Mouse (Mus musculus): ENCODE measurements around the gene Dqx1. TPM values are rescaled to one million over a fixed set of nuclear protein-coding genes. Genes with fewer than 3 reads are reported as not detected.

Dqx1 gene
- total RNA-seq, 2 experiments from 2014 or later = 0.81 to 1.1 TPM

DNA sequence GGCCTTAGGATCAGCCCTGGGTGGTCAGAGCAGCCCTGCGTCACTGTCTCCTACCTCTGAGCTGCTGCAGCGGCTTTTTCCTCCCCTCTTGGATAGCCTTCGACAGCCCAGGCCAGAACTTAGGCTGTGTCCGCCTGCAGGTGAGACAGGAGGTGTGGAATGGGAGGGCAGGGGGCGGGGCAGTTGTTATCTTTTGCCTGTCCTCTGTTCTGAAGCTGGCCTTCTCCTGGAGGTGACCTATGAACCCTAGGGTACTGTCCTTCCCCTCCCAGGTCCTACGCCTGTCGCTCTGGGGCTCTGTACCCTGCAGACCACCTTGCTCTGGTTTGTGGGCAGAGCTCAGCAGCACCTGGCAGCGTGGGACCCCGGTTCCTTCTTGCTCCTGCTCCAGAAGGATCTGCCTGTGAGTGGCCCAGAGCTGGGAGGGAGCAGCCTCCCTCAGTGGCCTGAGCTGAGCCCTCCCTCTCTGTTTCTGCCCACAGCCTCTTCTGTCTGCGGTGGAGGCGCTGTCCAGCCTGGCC, 45.5 kb downstream of the Dqx1 start:
- DNase-seq (ENCODE audit: extremely low spot score in 1 of 2, low spot score in 1 of 2) = no peak

GRCm38 (mm10) chr6:83104158-83104557, 46.5 kb downstream of the Dqx1 start:
- DNase-seq (ENCODE audit: extremely low spot score in 1 of 2, low spot score in 1 of 2) = no peak

DNA sequence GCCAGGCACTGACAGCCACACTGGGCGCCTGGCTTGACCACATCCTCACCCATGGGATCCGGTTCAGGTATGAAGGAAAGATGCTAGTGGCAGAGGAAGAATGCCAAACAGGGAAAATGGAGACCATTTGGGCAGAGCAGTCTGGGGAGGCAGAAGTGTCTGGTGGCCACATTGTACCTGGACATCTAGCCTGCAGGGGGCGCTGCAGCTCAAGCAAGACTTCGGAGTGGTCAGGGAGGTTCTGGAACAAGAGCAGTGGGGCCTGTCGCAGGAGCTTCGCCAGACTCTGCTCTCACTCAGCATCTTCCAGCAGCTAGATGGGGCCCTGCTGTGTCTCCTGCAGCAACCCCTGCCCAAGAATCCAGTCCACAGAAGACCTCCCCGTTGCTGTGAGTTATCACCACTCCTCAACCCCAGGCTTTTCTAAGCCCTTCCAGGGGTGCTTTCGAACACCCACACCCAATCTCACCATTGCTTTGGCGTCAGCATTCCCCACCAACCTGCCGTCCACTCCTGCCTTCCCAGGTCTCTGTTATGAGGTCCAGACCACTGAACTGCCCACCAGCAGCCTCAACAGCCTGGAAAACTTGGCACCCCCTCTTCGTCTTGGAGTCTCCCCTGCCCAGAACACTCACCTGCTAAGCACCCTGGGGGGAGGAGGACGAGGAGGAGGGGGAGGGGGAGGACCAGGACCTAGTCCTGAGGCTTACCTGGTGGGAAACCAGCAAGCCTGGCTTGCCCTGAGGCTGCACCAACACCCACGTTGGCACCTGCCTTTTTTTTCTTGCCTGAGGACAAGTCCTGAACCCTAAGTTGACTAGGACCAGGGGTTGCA, 50.1 kb downstream of the Dqx1 start:
- DNase-seq (ENCODE audit: extremely low spot score in 1 of 2, low spot score in 1 of 2) = peak; percentile 60 to 70

- DNase-seq (ENCODE audit: extremely low spot score in 1 of 2, low spot score in 1 of 2) = peak; percentile 76 to 82
Observed at GRCm38 (mm10) chr6:83108762-83109668, 51.4 kb downstream of the Dqx1 start, which contains the start of gene Mrpl53. TSS of gene Mrpl53 (plus strand) at chr6:83109040.

- no peak for DNase-seq (ENCODE audit: extremely low spot score in 1 of 2, low spot score in 1 of 2)
Observed at GRCm38 (mm10) chr6:83111510-83112136, 54.0 kb downstream of the Dqx1 start.

GRCm38 (mm10) chr6:83115011-83115671, 57.5 kb downstream of the Dqx1 start, which contains the start of gene Mogs:
TSS of gene Mogs (plus strand) at chr6:83115496.
- peak; percentile 85 to 88 for DNase-seq (ENCODE audit: extremely low spot score in 1 of 2, low spot score in 1 of 2)

GRCm38 (mm10) chr6:83115682-83116372, 58.2 kb downstream of the Dqx1 start:
- no peak for DNase-seq (ENCODE audit: extremely low spot score in 1 of 2, low spot score in 1 of 2)

DNA sequence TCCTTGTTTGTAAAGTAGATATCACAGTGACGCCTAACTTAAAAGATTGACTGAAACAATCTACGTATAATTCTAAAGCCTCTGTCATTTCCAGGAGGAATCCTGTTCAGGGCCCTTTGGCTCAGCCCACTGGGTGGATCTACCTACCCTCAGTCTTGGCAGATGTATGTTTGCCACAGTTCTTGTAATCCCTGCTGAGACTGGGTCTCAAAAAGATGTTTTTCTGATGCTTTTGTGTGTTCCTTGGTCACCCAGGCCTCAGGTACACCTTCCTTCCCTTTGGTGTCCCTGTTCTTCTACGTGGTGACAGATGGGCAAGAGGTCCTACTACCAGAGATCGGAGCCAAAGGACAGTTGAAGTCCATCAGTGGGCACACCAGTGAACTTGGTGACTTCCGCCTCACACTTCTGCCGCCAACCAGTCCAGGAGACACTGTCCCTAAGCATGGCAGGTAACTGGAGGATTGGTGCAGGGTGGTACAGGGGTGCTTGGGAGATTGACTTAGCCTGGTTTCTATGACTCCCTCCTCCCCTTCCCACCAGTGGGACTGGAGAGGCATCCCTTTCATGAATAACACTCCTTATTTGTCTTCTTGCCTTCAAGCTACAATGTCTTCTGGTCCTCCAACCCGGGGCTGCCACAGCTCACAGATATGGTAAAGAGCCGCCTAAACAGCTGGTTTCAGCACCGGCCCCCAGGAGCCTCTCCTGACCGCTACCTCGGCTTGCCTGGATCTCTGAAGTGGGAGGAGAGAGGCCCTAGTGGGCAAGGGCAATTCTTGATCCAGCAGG, 58.9 kb downstream of the Dqx1 start:
- DNase-seq (ENCODE audit: extremely low spot score in 1 of 2, low spot score in 1 of 2) = no peak

Small RNA genes lying within 50 kb of the gene (microRNA-seq; reads per million reads assigned to microRNA genes)
- gene Mir3470a (0 reads per million in 2 experiments), gene Mir7040 (0.20 to 0.55 reads per million in 2 experiments)

Other genes starting within 250 kb of the Dqx1 start
- 10 to 100 TPM; 37.8 to 37.9 TPM for gene Sema4f, start 118.1 kb upstream of the Dqx1 start, total RNA-seq (2021)
- gene M1ap, start 110.9 kb upstream of the Dqx1 start, total RNA-seq (2021) = under 1 TPM in 1 of 2 experiments, not detected in 1; 0.34 TPM
- 1 to 10 TPM; 1.9 to 2.5 TPM for gene Dok1, start 24.4 kb upstream of the Dqx1 start, total RNA-seq (2021)
- gene Loxl3, start 23.7 kb upstream of the Dqx1 start, total RNA-seq (2021) = 1 to 10 TPM; 3.3 to 3.9 TPM
- 100 to 1,000 TPM; 115 to 121 TPM for gene Aup1, start 3.3 kb upstream of the Dqx1 start, total RNA-seq (2021)
- 10 to 100 TPM; 51.8 to 52.7 TPM for gene Htra2, start 2.6 kb upstream of the Dqx1 start, total RNA-seq (2021)
- gene Tlx2, start 12.4 kb downstream of the Dqx1 start, total RNA-seq (2021) = not detected
- gene Pcgf1, start 20.0 kb downstream of the Dqx1 start, total RNA-seq (2021) = 10 to 100 TPM; 30.3 to 33.0 TPM
- under 1 TPM in 1 of 2 experiments, not detected in 1; 0.77 TPM for gene Lbx2, start 28.5 kb downstream of the Dqx1 start, total RNA-seq (2021)
- 10 to 100 TPM in 1 of 2 experiments, 1 to 10 TPM in 1; 5.8 to 10.7 TPM for gene Ccdc142, start 43.8 kb downstream of the Dqx1 start, total RNA-seq (2021)
- 1 to 10 TPM; 5.4 to 8.2 TPM for gene Gm42688, start 43.8 kb downstream of the Dqx1 start, total RNA-seq (2021)
- gene Mrpl53, start 51.2 kb downstream of the Dqx1 start, total RNA-seq (2021) = 10 to 100 TPM; 67.0 to 67.7 TPM
- gene Mogs, start 57.7 kb downstream of the Dqx1 start, total RNA-seq (2021) = 10 to 100 TPM; 25.7 to 28.9 TPM
- gene Wbp1, start 63.7 kb downstream of the Dqx1 start, total RNA-seq (2021) = 10 to 100 TPM; 54.3 to 58.0 TPM
- gene Ino80b, start 67.6 kb downstream of the Dqx1 start, total RNA-seq (2021) = 10 to 100 TPM; 24.0 to 26.2 TPM
- gene Rtkn, start 77.6 kb downstream of the Dqx1 start, total RNA-seq (2021) = 10 to 100 TPM; 83.6 to 93.5 TPM
- gene Wdr54, start 98.6 kb downstream of the Dqx1 start, total RNA-seq (2021) = 10 to 100 TPM; 25.1 to 28.4 TPM
- 10 to 100 TPM; 22.1 to 25.0 TPM for gene 1700003E16Rik, start 98.6 kb downstream of the Dqx1 start, total RNA-seq (2021)
- gene Dctn1, start 108.1 kb downstream of the Dqx1 start, total RNA-seq (2021) = 100 to 1,000 TPM; 371 to 399 TPM
- gene Slc4a5, start 162.0 kb downstream of the Dqx1 start, total RNA-seq (2021) = under 1 TPM; 0.30 to 0.66 TPM

Measured in layer of hippocampus, postnatal 25 days (tissue).